Mouse (Mus musculus) ES-E14 (cell line): ENCODE measurements around the gene Gm3667. TPM values are rescaled to one million over a fixed set of nuclear protein-coding genes. Genes with fewer than 3 reads are reported as not detected.
A peak's percentile ranks its signal among the peaks of the same experiment; 100 is the strongest.
"Not testable (repeated sequence)": the region's sequence is repeated elsewhere in the genome, so short reads cannot be mapped to it uniquely, and the experiment has no call there.

Source experiments
- DNase-seq: peaks from one replicate; pipeline ENCODE4 v3.0.0-alpha.2; 2013; ENCODE audit warnings: low read depth, low spot score
- H3K27ac ChIP-seq: 2 replicates; pipeline ENCODE4 v1.5.1; 2012; ENCODE audit warnings: low read depth, mild to moderate bottlenecking, low read length, moderate library complexity, mixed read lengths; ENCODE audit not compliant: poor library complexity, insufficient read depth, severe bottlenecking
- H3K36me3 ChIP-seq: 2 replicates; pipeline ENCODE4 v1.6.1; 2012; ENCODE audit warnings: mild to moderate bottlenecking, low read length, moderate library complexity, mixed read lengths; ENCODE audit not compliant: control insufficient read depth, poor library complexity, insufficient read depth, severe bottlenecking
- H3K4me1 ChIP-seq, 2 experiments: fragments of 150-350 bp in 1 of 2; sonication (generic) in 1 of 2; 2 replicates each; pipeline ENCODE4 v1.6.1; 2012; ENCODE audit warnings: low read length in 2 of 2, mild to moderate bottlenecking in 1 of 2, mixed read lengths in 1 of 2; ENCODE audit not compliant: control insufficient read depth in 2 of 2, insufficient read depth in 2 of 2, poor library complexity in 1 of 2
- H3K4me3 ChIP-seq, 2 experiments: fragments of 150-350 bp in 1 of 2; sonication (generic) in 1 of 2; 2 replicates each; pipeline ENCODE4 v1.5.1; 2012; ENCODE audit warnings: low read length in 2 of 2, low read depth in 1 of 2, mild to moderate bottlenecking in 1 of 2, mixed read lengths in 1 of 2; ENCODE audit not compliant: insufficient read depth in 1 of 2, poor library complexity in 1 of 2, severe bottlenecking in 1 of 2
- H3K9ac ChIP-seq: 2 replicates; pipeline ENCODE4 v1.6.1; 2012; ENCODE audit warnings: low read depth, mild to moderate bottlenecking, low read length, mixed read lengths; ENCODE audit not compliant: poor library complexity, insufficient read depth, severe bottlenecking
- H3K9me3 ChIP-seq: fragments of 150-350 bp; sonication (generic); 2 replicates; pipeline ENCODE4 v1.6.1; 2012; ENCODE audit warnings: low read depth, mild to moderate bottlenecking, low read length; ENCODE audit not compliant: control insufficient read depth, insufficient read depth
- in situ Hi-C, 2 experiments: fragments of 600-800 bp; cut with MboI; formaldehyde crosslinking; loops; one replicate each; pipeline ENCODE4 v1.15.1; 2025; ENCODE audit warnings: low sequenced_read_pairs in 2 of 2, inconsistent platforms in 1 of 2; ENCODE audit not compliant: unreplicated experiment in 2 of 2
- total RNA-seq: library from RNA; depleted of rRNA; stranded (reverse); fragments of 300-350 nt; gene quantifications from 2 replicates; pipeline ENCODE4 v1.2.3, GENCODE M21; 2012; rRNA removed

Gm3667 gene
- total RNA-seq = 0.94 and 1.7 TPM in 2 replicates

- DNase-seq, H3K4me1 ChIP-seq, H3K9me3 ChIP-seq, H3K27ac ChIP-seq, in situ Hi-C loops, H3K36me3 ChIP-seq: not testable (repeated sequence)
- Histone ChIP-seq H3K9ac (peak within 1 kb of the TSS; percentile 73), H3K4me3 (peak within 1 kb of the TSS; percentile 39 to 50)
Observed at GRCm38 (mm10) chr14:6889521-6890012, at the start of gene Gm3667. Gene Gm3667 (minus strand): TSS chr14:6889962.

GRCm38 (mm10) chr14:6899881-6900280 is 10.1 kb upstream of the Gm3667 start:
- H3K36me3 ChIP-seq, in situ Hi-C loops: not testable (repeated sequence)

GRCm38 (mm10) chr14:6888811-6889210 is 951 bp downstream of the Gm3667 start:
- Histone ChIP-seq H3K9ac (peak overlapping the region; percentile 6; the same call in 1 of the 2 replicates), H3K4me3 (peak overlapping the region; percentile 4 to 31; a peak in 3 of 4 replicates)
- H3K4me1 ChIP-seq, H3K27ac ChIP-seq, in situ Hi-C loops, H3K36me3 ChIP-seq, DNase-seq, H3K9me3 ChIP-seq: not testable (repeated sequence)

More at GRCm38 (mm10) chr14:6899881-6900280, 10.1 kb upstream of the Gm3667 start:
- H3K9ac ChIP-seq, H3K27ac ChIP-seq, DNase-seq, H3K4me3 ChIP-seq, H3K4me1 ChIP-seq, H3K9me3 ChIP-seq: not testable (repeated sequence)

- H3K4me1 ChIP-seq, H3K9ac ChIP-seq, H3K4me3 ChIP-seq, H3K36me3 ChIP-seq, H3K9me3 ChIP-seq, H3K27ac ChIP-seq, DNase-seq, in situ Hi-C loops: not testable (repeated sequence)
Observed at GRCm38 (mm10) chr14:6840211-6840610, 49.6 kb downstream of the Gm3667 start, which contains the start of gene Gm3642. Gene Gm3642 (minus strand): TSS chr14:6840311.

- H3K9me3 ChIP-seq, H3K36me3 ChIP-seq, H3K4me3 ChIP-seq, H3K4me1 ChIP-seq, in situ Hi-C loops, H3K27ac ChIP-seq, H3K9ac ChIP-seq, DNase-seq: not testable (repeated sequence)
Observed at GRCm38 (mm10) chr14:6823297-6823696, 66.5 kb downstream of the Gm3667 start.

Other genes with a start within 250 kb of the Gm3667 start
- not detected in 2 replicates for gene Gm10251, start 205.8 kb downstream of the Gm3667 start, total RNA-seq
- gene Gm8050, start 169.7 kb downstream of the Gm3667 start, total RNA-seq = not detected in 2 replicates
- 5.4 and 7.1 TPM in 2 replicates for gene Gm3636, start 147.6 kb downstream of the Gm3667 start, total RNA-seq
- not detected in 2 replicates for gene Gm8362, start 115.6 kb downstream of the Gm3667 start, total RNA-seq
- gene Gm3642, start 49.7 kb downstream of the Gm3667 start, total RNA-seq = not detected in 2 replicates
- gene Gm6356, start 83.9 kb upstream of the Gm3667 start, total RNA-seq = not detected in 2 replicates
- 1.5 and 3.9 TPM in 2 replicates for gene Gm10406, start 137.5 kb upstream of the Gm3667 start, total RNA-seq
- gene Gm3685, start 155.0 kb upstream of the Gm3667 start, total RNA-seq = not detected in 2 replicates
- 1.0 and 1.7 TPM in 2 replicates for gene Gm3696, start 210.7 kb upstream of the Gm3667 start, total RNA-seq
- not detected in 2 replicates for gene Gm6676, start 235.4 kb upstream of the Gm3667 start, total RNA-seq